9 mouse cellular contexts compared by ENCODE assay signal in genomic region chr7:42693251-42693650, GRCm38 (mm10). TPM values are rescaled to one million over a fixed set of nuclear protein-coding genes. Genes with fewer than 3 reads are reported as not detected.
A peak's percentile ranks its signal among the peaks of the same experiment; 100 is the strongest.
DNase-seq lines count a peak whose midpoint lies in the region; ATAC-seq and TF ChIP-seq lines count a peak whose summit lies in the region.
"Not testable (repeated sequence)": the region's sequence is repeated elsewhere in the genome, so short reads cannot be mapped to it uniquely, and the experiment has no call there.
"Had no signal": no experiment of that assay in that cellular context is flagged by ENCODE, and none has a peak within 500 bp of the region (broad histone marks: within the 10 kb centered on the region; RNA-seq: fewer than 3 reads in every experiment).

No protein-coding gene starts in this region.

- H3K4me3 ChIP-seq in embryonic facial prominence, embryonic 11.5 days (ENCODE audit: low read depth, low read length), result peak overlapping the region; percentile 38
- H3K4me3 ChIP-seq in hindbrain, embryonic 16.5 days (ENCODE audit: low read length), result peak overlapping the region; percentile 59
- H3K4me3 ChIP-seq in layer of hippocampus, adult 2 months, result peak overlapping the region; percentile 66
- H3K4me3 ChIP-seq in liver, postnatal 0 days (ENCODE audit: low read depth, low read length), result peak overlapping the region; percentile 55
- H3K4me3 ChIP-seq in midbrain, embryonic 15.5 days, result peak overlapping the region; percentile 58

- ATAC-seq in embryonic facial prominence, embryonic 11.5 days (replicated peaks; ENCODE audit: insufficient number of reproducible peaks, low FRiP score, low TSS enrichment, low read depth); hindbrain, embryonic 16.5 days; liver, postnatal 0 days: not testable (repeated sequence)
- ATAC-seq in granulocyte monocyte progenitor cell, adult 5-6 weeks (replicated peaks; ENCODE audit: poor library complexity, severe bottlenecking), result 0 out of 2 replicates have a peak, but pooled peaks have one; percentile 5
- peak; percentile 18; the same call in 1 of the 2 replicates for ATAC-seq in midbrain, embryonic 15.5 days (replicated peaks)

- H3K4me1 ChIP-seq in embryonic facial prominence, embryonic 11.5 days (ENCODE audit: control insufficient read depth, insufficient read depth, low read length); hindbrain, embryonic 16.5 days (ENCODE audit: control insufficient read depth, insufficient read depth, low read depth, low read length); liver, postnatal 0 days (ENCODE audit: insufficient read depth); midbrain, embryonic 15.5 days: not testable (repeated sequence)

- TF ChIP-seq CTCF in layer of hippocampus, adult 2 months (conservative IDR thresholded peaks at IDR 0.05); liver, postnatal 0 days (IDR thresholded peaks at IDR 0.05; ENCODE audit: low read depth): not testable (repeated sequence)

- not testable (repeated sequence) for H3K36me3 ChIP-seq in embryonic facial prominence, embryonic 11.5 days (replicated peaks; ENCODE audit: control insufficient read depth, insufficient read depth, low read depth, low read length); hindbrain, embryonic 16.5 days (ENCODE audit: control insufficient read depth, insufficient read depth, low read length); liver, postnatal 0 days (replicated peaks; ENCODE audit: insufficient read depth, low read length); midbrain, embryonic 15.5 days (replicated peaks)

- H3K9ac ChIP-seq in embryonic facial prominence, embryonic 11.5 days (replicated peaks; ENCODE audit: low read length), result peak overlapping the region; percentile 54
- peak overlapping the region; percentile 74 for H3K9ac ChIP-seq in hindbrain, embryonic 16.5 days (ENCODE audit: low read depth, low read length)
- H3K9ac ChIP-seq in liver, postnatal 0 days (replicated peaks), result peak overlapping the region; percentile 56
- peak overlapping the region; percentile 56 for H3K9ac ChIP-seq in midbrain, embryonic 15.5 days

- H3K4me2 ChIP-seq in embryonic facial prominence, embryonic 11.5 days (ENCODE audit: low read depth, low read length), result peak overlapping the region; percentile 39
- peak overlapping the region; percentile 64 for H3K4me2 ChIP-seq in hindbrain, embryonic 16.5 days (ENCODE audit: low read length)
- peak overlapping the region; percentile 69 for H3K4me2 ChIP-seq in liver, postnatal 0 days (ENCODE audit: low read depth, low read length)
- H3K4me2 ChIP-seq in midbrain, embryonic 15.5 days, result peak overlapping the region; percentile 53

- H3K27me3 ChIP-seq in embryonic facial prominence, embryonic 11.5 days (ENCODE audit: control insufficient read depth, insufficient read depth, low read length); hindbrain, embryonic 16.5 days (replicated peaks; ENCODE audit: control insufficient read depth, insufficient read depth, low read length); liver, postnatal 0 days (ENCODE audit: insufficient read depth, low read length); midbrain, embryonic 15.5 days (replicated peaks): not testable (repeated sequence)

- peak; percentile 59 for DNase-seq in adipocyte (ENCODE audit: low spot score)
- peak; percentile 31 for DNase-seq in embryonic facial prominence, embryonic 11.5 days (ENCODE audit: low spot score)
- not testable (repeated sequence) for DNase-seq in layer of hippocampus, adult 2 months (ENCODE audit: low spot score in 2 of 2); liver, postnatal 0 days
- DNase-seq in urinary bladder, postnatal 25 days (ENCODE audit: low spot score), result peak; percentile 4

- not testable (repeated sequence) for TF ChIP-seq EP300 in liver, postnatal 0 days (IDR thresholded peaks at IDR 0.05; ENCODE audit: low read depth)

- H3K27ac ChIP-seq in embryonic facial prominence, embryonic 11.5 days (replicated peaks; ENCODE audit: low read depth, low read length); hindbrain, embryonic 16.5 days (ENCODE audit: low read depth, low read length): not testable (repeated sequence)
- peak overlapping the region; percentile 87 for H3K27ac ChIP-seq in layer of hippocampus, adult 2 months
- H3K27ac ChIP-seq in liver, postnatal 0 days (ENCODE audit: low read depth), result peak overlapping the region; percentile 76
- peak overlapping the region; percentile 76; the same call in 1 of the 2 replicates for H3K27ac ChIP-seq in midbrain, embryonic 15.5 days

- WGBS in embryonic facial prominence, embryonic 11.5 days, result under 1% methylated on average over 4 of the region's 4 CpGs
- 3% methylated on average over 4 of the region's 4 CpGs for WGBS in hindbrain, embryonic 16.5 days
- WGBS in liver, postnatal 0 days (ENCODE audit: insufficient replicate concordance), result 0% methylated on average over 4 of the region's 4 CpGs
- WGBS in midbrain, embryonic 15.5 days, result 4% methylated on average over 4 of the region's 4 CpGs

- not testable (repeated sequence) for H3K9me3 ChIP-seq in embryonic facial prominence, embryonic 11.5 days (replicated peaks; ENCODE audit: control insufficient read depth, low read length); hindbrain, embryonic 16.5 days (ENCODE audit: control insufficient read depth, low read length); liver, postnatal 0 days (ENCODE audit: low read length); midbrain, embryonic 15.5 days

RNA-seq across cellular contexts. Expression of gene Zfp975, which starts 0.7 kb away (rescaled TPM):
- 11.6 and 11.8 TPM in 2 replicates for polyA plus RNA-seq in embryonic facial prominence, embryonic 11.5 days (2014; fragmentation: Nextera tagmentation; extraction: Ambion mirVana)
- 9.9 and 11.9 TPM in 2 replicates for total RNA-seq in granulocyte monocyte progenitor cell, adult 5-6 weeks (2014; fragmentation: Nextera tagmentation)
- total RNA-seq in granulocyte monocyte progenitor cell, adult 5-6 weeks (2017), result 4.5 and 7.6 TPM in 2 replicates
- 6.9 and 7.3 TPM in 2 replicates for polyA plus RNA-seq in hindbrain, embryonic 16.5 days (2015; fragmentation: Nextera tagmentation; extraction: Ambion mirVana)
- 1 to 10 TPM; 7.3 to 7.6 TPM for total RNA-seq in layer of hippocampus, adult 2 months (2021)
- 1.5 and 1.6 TPM in 2 replicates for polyA plus RNA-seq in liver, postnatal 0 days (2015; fragmentation: Nextera tagmentation; extraction: Ambion mirVana)
- 7.3 and 7.7 TPM in 2 replicates for polyA plus RNA-seq in midbrain, embryonic 15.5 days (2015; fragmentation: Nextera tagmentation; extraction: Ambion mirVana)

RNA-seq across cellular contexts. Expression of gene Gm17067, which starts 33.6 kb away (rescaled TPM):
- not detected in 2 replicates for polyA plus RNA-seq in embryonic facial prominence, embryonic 11.5 days (2014; fragmentation: Nextera tagmentation; extraction: Ambion mirVana)
- not detected in 2 replicates for total RNA-seq in granulocyte monocyte progenitor cell, adult 5-6 weeks (2014; fragmentation: Nextera tagmentation)
- total RNA-seq in granulocyte monocyte progenitor cell, adult 5-6 weeks (2017), result not detected in 2 replicates
- polyA plus RNA-seq in hindbrain, embryonic 16.5 days (2015; fragmentation: Nextera tagmentation; extraction: Ambion mirVana), result not detected in 2 replicates
- not detected for total RNA-seq in layer of hippocampus, adult 2 months (2021)
- polyA plus RNA-seq in liver, postnatal 0 days (2015; fragmentation: Nextera tagmentation; extraction: Ambion mirVana), result not detected in 2 replicates
- not detected in 2 replicates for polyA plus RNA-seq in midbrain, embryonic 15.5 days (2015; fragmentation: Nextera tagmentation; extraction: Ambion mirVana)
- polyA plus RNA-seq: gonadal fat pad, adult 2 months had no signal

RNA-seq across cellular contexts. Expression of gene Zfp976, which starts 50.9 kb away (rescaled TPM):
- 1.2 and 1.4 TPM in 2 replicates for polyA plus RNA-seq in embryonic facial prominence, embryonic 11.5 days (2014; fragmentation: Nextera tagmentation; extraction: Ambion mirVana)
- total RNA-seq in granulocyte monocyte progenitor cell, adult 5-6 weeks (2014; fragmentation: Nextera tagmentation), result 5.5 and 8.4 TPM in 2 replicates
- total RNA-seq in granulocyte monocyte progenitor cell, adult 5-6 weeks (2017), result 5.4 and 5.7 TPM in 2 replicates
- 2.3 and 2.8 TPM in 2 replicates for polyA plus RNA-seq in hindbrain, embryonic 16.5 days (2015; fragmentation: Nextera tagmentation; extraction: Ambion mirVana)
- total RNA-seq in layer of hippocampus, adult 2 months (2021), result 1 to 10 TPM; 3.9 to 4.7 TPM
- 0.41 and 0.50 TPM in 2 replicates for polyA plus RNA-seq in liver, postnatal 0 days (2015; fragmentation: Nextera tagmentation; extraction: Ambion mirVana)
- polyA plus RNA-seq in midbrain, embryonic 15.5 days (2015; fragmentation: Nextera tagmentation; extraction: Ambion mirVana), result 2.2 and 2.7 TPM in 2 replicates
